ENCODE assay signal across 18 mouse cellular contexts in genomic region chr16:17950068-17950467, GRCm38 (mm10). TPM values are rescaled to one million over a fixed set of nuclear protein-coding genes. Genes with fewer than 3 reads are reported as not detected.
A peak's percentile ranks its signal among the peaks of the same experiment; 100 is the strongest.
DNase-seq lines count a peak whose midpoint lies in the region; ATAC-seq lines count a peak whose summit lies in the region.
"Had no signal": no experiment of that assay in that cellular context is flagged by ENCODE, and none has a peak within 500 bp of the region (broad histone marks: within the 10 kb centered on the region; RNA-seq: fewer than 3 reads in every experiment).

No protein-coding gene starts in this region.

- H3K4me1 ChIP-seq in forebrain, embryonic 11.5 days (replicated peaks; ENCODE audit: control insufficient read depth, insufficient read depth, low read length) = peaks cover 5% of the 10 kb centered on the region; the same call in 1 of the 2 replicates
- H3K4me1 ChIP-seq in forebrain, embryonic 16.5 days (replicated peaks; ENCODE audit: control insufficient read depth, insufficient read depth, low read length) = no peaks in the 10 kb centered on the region
- peaks cover 16% of the 10 kb centered on the region for H3K4me1 ChIP-seq in embryonic facial prominence, embryonic 10.5 days
- H3K4me1 ChIP-seq in hindbrain, embryonic 12.5 days = peaks cover 13% of the 10 kb centered on the region
- H3K4me1 ChIP-seq in midbrain, embryonic 15.5 days = peaks cover 19% of the 10 kb centered on the region

- 38% methylated on average over 4 of the region's 4 CpGs for WGBS in forebrain, embryonic 11.5 days
- WGBS in forebrain, embryonic 16.5 days = 25% methylated on average over 4 of the region's 4 CpGs
- 44% methylated on average over 4 of the region's 4 CpGs for WGBS in embryonic facial prominence, embryonic 10.5 days
- 50% methylated on average over 4 of the region's 4 CpGs for WGBS in hindbrain, embryonic 12.5 days
- 18% methylated on average over 4 of the region's 4 CpGs for WGBS in midbrain, embryonic 15.5 days

- H3K27me3 ChIP-seq in forebrain, embryonic 11.5 days (ENCODE audit: control insufficient read depth, insufficient read depth, low read length) = no peaks in the 10 kb centered on the region
- no peaks in the 10 kb centered on the region for H3K27me3 ChIP-seq in forebrain, embryonic 16.5 days (replicated peaks; ENCODE audit: control insufficient read depth, insufficient read depth, low read length)
- no peaks in the 10 kb centered on the region for H3K27me3 ChIP-seq in embryonic facial prominence, embryonic 10.5 days (replicated peaks; ENCODE audit: low read depth, poor library complexity, severe bottlenecking)
- H3K27me3 ChIP-seq in hindbrain, embryonic 12.5 days = no peaks in the 10 kb centered on the region
- no peaks in the 10 kb centered on the region for H3K27me3 ChIP-seq in midbrain, embryonic 15.5 days (replicated peaks)

- peak overlapping the region; percentile 27 for H3K9ac ChIP-seq in forebrain, embryonic 11.5 days (ENCODE audit: low read length)
- H3K9ac ChIP-seq in forebrain, embryonic 16.5 days (replicated peaks; ENCODE audit: low read depth, low read length) = no peak overlapping the region
- no peak overlapping the region for H3K9ac ChIP-seq in hindbrain, embryonic 12.5 days
- H3K9ac ChIP-seq in midbrain, embryonic 15.5 days = no peak overlapping the region
- H3K9ac ChIP-seq: liver, postnatal 0 days had no signal

- H3K36me3 ChIP-seq in forebrain, embryonic 11.5 days (ENCODE audit: control insufficient read depth, insufficient read depth, low read length) = no peaks in the 10 kb centered on the region
- no peaks in the 10 kb centered on the region for H3K36me3 ChIP-seq in forebrain, embryonic 16.5 days (ENCODE audit: control insufficient read depth, insufficient read depth)
- H3K36me3 ChIP-seq in embryonic facial prominence, embryonic 10.5 days (replicated peaks) = no peaks in the 10 kb centered on the region
- no peaks in the 10 kb centered on the region for H3K36me3 ChIP-seq in hindbrain, embryonic 12.5 days
- no peaks in the 10 kb centered on the region for H3K36me3 ChIP-seq in midbrain, embryonic 15.5 days (replicated peaks)

- H3K4me2 ChIP-seq in forebrain, embryonic 11.5 days (ENCODE audit: low read depth, low read length, severe bottlenecking) = no peak overlapping the region
- no peak overlapping the region for H3K4me2 ChIP-seq in forebrain, embryonic 16.5 days (ENCODE audit: low read length)
- H3K4me2 ChIP-seq in hindbrain, embryonic 12.5 days (replicated peaks) = no peak overlapping the region
- no peak overlapping the region for H3K4me2 ChIP-seq in midbrain, embryonic 15.5 days

- no peaks in the 10 kb centered on the region for H3K9me3 ChIP-seq in forebrain, embryonic 11.5 days (ENCODE audit: control insufficient read depth, low read length)
- H3K9me3 ChIP-seq in forebrain, embryonic 16.5 days (ENCODE audit: control insufficient read depth, low read length) = no peaks in the 10 kb centered on the region
- no peaks in the 10 kb centered on the region for H3K9me3 ChIP-seq in embryonic facial prominence, embryonic 10.5 days
- no peaks in the 10 kb centered on the region for H3K9me3 ChIP-seq in hindbrain, embryonic 12.5 days (replicated peaks)
- no peaks in the 10 kb centered on the region for H3K9me3 ChIP-seq in midbrain, embryonic 15.5 days

- peak; percentile 46 for ATAC-seq in forebrain, embryonic 11.5 days (replicated peaks; ENCODE audit: low FRiP score)
- ATAC-seq in forebrain, embryonic 16.5 days = no peak
- peak; percentile 61 for ATAC-seq in hindbrain, embryonic 12.5 days (ENCODE audit: low FRiP score)
- ATAC-seq in midbrain, embryonic 15.5 days (replicated peaks) = peak; percentile 62; the same call in 1 of the 2 replicates
- ATAC-seq: intestine, embryonic 16.5 days; liver, postnatal 0 days had no signal

- no peak for DNase-seq in forebrain, embryonic 11.5 days (ENCODE audit: low spot score)
- DNase-seq in embryonic facial prominence, embryonic 10.5 days (ENCODE audit: low spot score) = no peak
- DNase-seq in adrenal gland, adult (ENCODE audit: inconsistent age in 2 of 2, low spot score in 1 of 2) = no peak
- no peak for DNase-seq in cerebellum, postnatal 14 days
- DNase-seq in kidney, adult 11 months = no peak
- DNase-seq: adrenal gland, adult 8-10 months; cerebellum, adult 9-11 months; heart, adult 18-20 months; kidney, postnatal 36 days; liver, postnatal 0 days; right cerebral cortex, postnatal 4 days; thymus, postnatal 25 days had no signal

- peak overlapping the region; percentile 48; the same call in 1 of the 2 replicates for H3K27ac ChIP-seq in forebrain, embryonic 11.5 days (ENCODE audit: low read depth, low read length)
- no peak overlapping the region for H3K27ac ChIP-seq in forebrain, embryonic 16.5 days (ENCODE audit: low read length)
- H3K27ac ChIP-seq in embryonic facial prominence, embryonic 10.5 days (replicated peaks) = peak overlapping the region; percentile 51; the same call in 1 of the 2 replicates
- H3K27ac ChIP-seq in hindbrain, embryonic 12.5 days = peak overlapping the region; percentile 68
- peak overlapping the region; percentile 53; the same call in 1 of the 2 replicates for H3K27ac ChIP-seq in midbrain, embryonic 15.5 days

- no peak overlapping the region for H3K4me3 ChIP-seq in forebrain, embryonic 11.5 days (ENCODE audit: low read depth, low read length)
- no peak overlapping the region for H3K4me3 ChIP-seq in forebrain, embryonic 16.5 days (replicated peaks; ENCODE audit: low read length)
- no peak overlapping the region for H3K4me3 ChIP-seq in embryonic facial prominence, embryonic 10.5 days
- H3K4me3 ChIP-seq in hindbrain, embryonic 12.5 days = no peak overlapping the region
- no peak overlapping the region for H3K4me3 ChIP-seq in midbrain, embryonic 15.5 days

RNA-seq across cellular contexts. Expression of gene Slc25a1, which starts 22.0 kb away (rescaled TPM):
- polyA plus RNA-seq in forebrain, embryonic 11.5 days (2014; fragmentation: Nextera tagmentation; extraction: Ambion mirVana) = 105 and 107 TPM in 2 replicates
- 133 and 155 TPM in 2 replicates for polyA plus RNA-seq in forebrain, embryonic 16.5 days (2015; fragmentation: Nextera tagmentation; extraction: Ambion mirVana)
- 85.8 and 90.6 TPM in 2 replicates for polyA plus RNA-seq in embryonic facial prominence, embryonic 10.5 days (2016; fragmentation: Nextera tagmentation; extraction: Ambion mirVana)
- polyA plus RNA-seq in hindbrain, embryonic 12.5 days (2016; fragmentation: Nextera tagmentation; extraction: Ambion mirVana) = 142 and 153 TPM in 2 replicates
- polyA plus RNA-seq in midbrain, embryonic 15.5 days (2015; fragmentation: Nextera tagmentation; extraction: Ambion mirVana) = 169 and 179 TPM in 2 replicates

RNA-seq across cellular contexts. Expression of gene Vpreb2, which starts 30.2 kb away (rescaled TPM):
- polyA plus RNA-seq in forebrain, embryonic 11.5 days (2014; fragmentation: Nextera tagmentation; extraction: Ambion mirVana) = not detected in 2 replicates
- not detected in 2 replicates for polyA plus RNA-seq in forebrain, embryonic 16.5 days (2015; fragmentation: Nextera tagmentation; extraction: Ambion mirVana)
- polyA plus RNA-seq in embryonic facial prominence, embryonic 10.5 days (2016; fragmentation: Nextera tagmentation; extraction: Ambion mirVana) = not detected in 2 replicates
- not detected in 2 replicates for polyA plus RNA-seq in hindbrain, embryonic 12.5 days (2016; fragmentation: Nextera tagmentation; extraction: Ambion mirVana)
- polyA plus RNA-seq in midbrain, embryonic 15.5 days (2015; fragmentation: Nextera tagmentation; extraction: Ambion mirVana) = not detected in 2 replicates
- polyA plus RNA-seq: heart, postnatal 0 days; intestine, embryonic 16.5 days; limb, embryonic 14.5 days had no signal

RNA-seq across cellular contexts. Expression of gene Gsc2, which starts 35.2 kb away (rescaled TPM):
- polyA plus RNA-seq in forebrain, embryonic 11.5 days (2014; fragmentation: Nextera tagmentation; extraction: Ambion mirVana) = 0.23 TPM in 1 of 2 replicates, not detected in the other
- polyA plus RNA-seq in forebrain, embryonic 16.5 days (2015; fragmentation: Nextera tagmentation; extraction: Ambion mirVana) = 0.30 TPM in 1 of 2 replicates, not detected in the other
- not detected in 2 replicates for polyA plus RNA-seq in embryonic facial prominence, embryonic 10.5 days (2016; fragmentation: Nextera tagmentation; extraction: Ambion mirVana)
- polyA plus RNA-seq in hindbrain, embryonic 12.5 days (2016; fragmentation: Nextera tagmentation; extraction: Ambion mirVana) = 1.1 and 2.6 TPM in 2 replicates
- polyA plus RNA-seq in midbrain, embryonic 15.5 days (2015; fragmentation: Nextera tagmentation; extraction: Ambion mirVana) = 0.38 and 1.1 TPM in 2 replicates
- polyA plus RNA-seq: heart, postnatal 0 days; intestine, embryonic 16.5 days; liver, postnatal 0 days had no signal

RNA-seq across cellular contexts. Expression of gene Ess2, which starts 38.9 kb away (rescaled TPM):
- polyA plus RNA-seq in forebrain, embryonic 11.5 days (2014; fragmentation: Nextera tagmentation; extraction: Ambion mirVana) = 50.2 and 54.3 TPM in 2 replicates
- polyA plus RNA-seq in forebrain, embryonic 16.5 days (2015; fragmentation: Nextera tagmentation; extraction: Ambion mirVana) = 57.2 and 60.8 TPM in 2 replicates
- polyA plus RNA-seq in embryonic facial prominence, embryonic 10.5 days (2016; fragmentation: Nextera tagmentation; extraction: Ambion mirVana) = 57.4 and 60.6 TPM in 2 replicates
- 50.0 and 51.1 TPM in 2 replicates for polyA plus RNA-seq in hindbrain, embryonic 12.5 days (2016; fragmentation: Nextera tagmentation; extraction: Ambion mirVana)
- 51.7 and 57.1 TPM in 2 replicates for polyA plus RNA-seq in midbrain, embryonic 15.5 days (2015; fragmentation: Nextera tagmentation; extraction: Ambion mirVana)

RNA-seq across cellular contexts. Expression of gene Tssk2, which starts 51.6 kb away (rescaled TPM):
- polyA plus RNA-seq in forebrain, embryonic 11.5 days (2014; fragmentation: Nextera tagmentation; extraction: Ambion mirVana) = 0.52 TPM in 1 of 2 replicates, not detected in the other
- 0.17 TPM in 1 of 2 replicates, not detected in the other for polyA plus RNA-seq in forebrain, embryonic 16.5 days (2015; fragmentation: Nextera tagmentation; extraction: Ambion mirVana)
- polyA plus RNA-seq in embryonic facial prominence, embryonic 10.5 days (2016; fragmentation: Nextera tagmentation; extraction: Ambion mirVana) = 0.14 TPM in 1 of 2 replicates, not detected in the other
- 0.17 and 0.21 TPM in 2 replicates for polyA plus RNA-seq in hindbrain, embryonic 12.5 days (2016; fragmentation: Nextera tagmentation; extraction: Ambion mirVana)
- polyA plus RNA-seq in midbrain, embryonic 15.5 days (2015; fragmentation: Nextera tagmentation; extraction: Ambion mirVana) = 0.11 TPM in 1 of 2 replicates, not detected in the other
- polyA plus RNA-seq: heart, postnatal 0 days; intestine, embryonic 16.5 days; liver, postnatal 0 days had no signal
